In the genomic region with DNA sequence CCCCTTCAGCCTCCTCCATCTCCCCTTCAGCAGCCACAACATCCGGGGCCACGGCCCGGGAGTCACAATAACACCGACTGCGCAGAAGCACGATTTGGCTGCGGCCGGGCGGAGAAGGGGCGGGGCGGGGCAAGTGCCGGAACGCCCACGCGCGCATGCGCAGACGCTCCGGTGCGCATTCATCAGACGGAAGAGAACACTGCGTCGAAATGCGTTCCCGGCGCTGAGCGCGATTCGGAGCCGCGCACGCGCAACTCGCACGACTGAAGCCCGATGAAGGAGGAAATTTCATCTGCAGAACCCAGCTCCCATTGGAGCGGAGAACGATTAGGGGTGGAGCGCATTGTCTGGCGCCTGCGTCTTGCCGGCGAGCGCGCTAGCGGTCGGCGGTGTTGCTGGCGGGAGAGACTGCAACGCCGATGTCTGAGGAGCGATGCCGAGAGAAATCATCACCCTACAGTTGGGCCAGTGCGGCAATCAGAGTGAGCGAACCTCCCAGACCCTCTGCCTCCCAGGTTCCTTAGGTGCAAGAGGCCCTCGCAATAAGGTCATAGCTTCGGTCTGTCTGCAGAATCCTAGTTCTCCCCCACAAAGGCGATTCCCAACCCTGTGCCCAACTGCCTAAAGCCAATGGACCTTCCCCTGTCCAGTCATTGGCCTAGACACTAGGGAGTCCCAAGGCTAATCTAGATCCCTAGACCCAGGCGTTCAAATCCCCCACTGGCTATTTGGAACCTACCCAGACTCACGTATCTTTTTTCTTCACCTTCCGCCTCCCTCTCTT, we compare ENCODE assay signal across 8 mouse cellular contexts. TPM values are rescaled to one million over a fixed set of nuclear protein-coding genes. Genes with fewer than 3 reads are reported as not detected.
DNase-seq lines count a peak whose midpoint lies in the region; ATAC-seq and TF ChIP-seq lines count a peak whose summit lies in the region.

A gene (minus strand): TSS at position 133 of the 784 bp plus-strand sequence.
A gene (plus strand): TSS at position 178 of the 784 bp plus-strand sequence.

- H3K9ac ChIP-seq in embryonic facial prominence, embryonic 14.5 days (ENCODE audit: low read depth, low read length) = peak within 1 kb of the TSS; percentile 86
- peak within 1 kb of the TSS; percentile 91 for H3K9ac ChIP-seq in heart, adult 2 months (ENCODE audit: low read depth, low read length)
- H3K9ac ChIP-seq in limb, embryonic 13.5 days = peak within 1 kb of the TSS; percentile 89
- H3K9ac ChIP-seq in midbrain, embryonic 16.5 days (ENCODE audit: low read depth, low read length) = peak within 1 kb of the TSS; percentile 97

- 0 out of 2 replicates have a peak, but pooled peaks have one; percentile 0 for TF ChIP-seq CTCF in heart, adult 2 months (IDR thresholded peaks at IDR 0.05)

- no peaks in the 10 kb centered on the region for H3K9me3 ChIP-seq in embryonic facial prominence, embryonic 14.5 days (ENCODE audit: control insufficient read depth, low read length)
- H3K9me3 ChIP-seq in limb, embryonic 13.5 days = no peaks in the 10 kb centered on the region
- H3K9me3 ChIP-seq in midbrain, embryonic 16.5 days (replicated peaks; ENCODE audit: control insufficient read depth, low read length, poor library complexity, severe bottlenecking) = no peaks in the 10 kb centered on the region

- peak; percentile 94 for TF ChIP-seq POLR2A in heart, adult 2 months (IDR thresholded peaks at IDR 0.05; ENCODE audit: insufficient read depth, low read depth, low read length)

- peak within 1 kb of the TSS; percentile 91 for H3K4me2 ChIP-seq in embryonic facial prominence, embryonic 14.5 days (ENCODE audit: low read depth, low read length)
- H3K4me2 ChIP-seq in limb, embryonic 13.5 days (replicated peaks) = peak within 1 kb of the TSS; percentile 97
- H3K4me2 ChIP-seq in midbrain, embryonic 16.5 days (ENCODE audit: low read length) = peak within 1 kb of the TSS; percentile 99

- H3K27ac ChIP-seq in embryonic facial prominence, embryonic 14.5 days (replicated peaks; ENCODE audit: low read depth, low read length) = peak within 1 kb of the TSS; percentile 88
- H3K27ac ChIP-seq in heart, adult 2 months = peak within 1 kb of the TSS; percentile 98
- H3K27ac ChIP-seq in limb, embryonic 13.5 days = peak within 1 kb of the TSS; percentile 88
- H3K27ac ChIP-seq in midbrain, embryonic 16.5 days (ENCODE audit: low read length) = peak within 1 kb of the TSS; percentile 91

- no peaks in the 10 kb centered on the region for H3K27me3 ChIP-seq in embryonic facial prominence, embryonic 14.5 days (replicated peaks; ENCODE audit: control insufficient read depth, insufficient read depth, low read length)
- H3K27me3 ChIP-seq in heart, adult 2 months (ENCODE audit: control insufficient read depth, insufficient read depth, low read length) = no peaks in the 10 kb centered on the region
- H3K27me3 ChIP-seq in limb, embryonic 13.5 days = no peaks in the 10 kb centered on the region
- no peaks in the 10 kb centered on the region for H3K27me3 ChIP-seq in midbrain, embryonic 16.5 days (ENCODE audit: control insufficient read depth, insufficient read depth, low read depth, low read length)

- WGBS in embryonic facial prominence, embryonic 14.5 days = under 1% methylated on average over 43 of the region's 61 CpGs
- under 1% methylated on average over 61 of the region's 61 CpGs for WGBS in heart, adult 2 months
- WGBS in limb, embryonic 13.5 days = under 1% methylated on average over 61 of the region's 61 CpGs
- WGBS in midbrain, embryonic 16.5 days = under 1% methylated on average over 61 of the region's 61 CpGs

- no peak; the same call in 1 of the 2 replicates for TF ChIP-seq EP300 in heart, adult 2 months (IDR thresholded peaks at IDR 0.05; ENCODE audit: insufficient read depth, low read depth, low read length)

- intact Hi-C loops in heart, adult 2 months (cut with DNase I) = loop anchor here (2.0 kb wide), 3 partner anchors 23 to 55 kb away; a partner anchor contains a TSS

- peaks cover 18% of the 10 kb centered on the region for H3K4me1 ChIP-seq in embryonic facial prominence, embryonic 14.5 days (ENCODE audit: control insufficient read depth, insufficient read depth, low read length)
- H3K4me1 ChIP-seq in heart, adult 2 months (ENCODE audit: control insufficient read depth, insufficient read depth, low read length) = peaks cover 7% of the 10 kb centered on the region
- peaks cover 35% of the 10 kb centered on the region for H3K4me1 ChIP-seq in limb, embryonic 13.5 days
- H3K4me1 ChIP-seq in midbrain, embryonic 16.5 days (ENCODE audit: control insufficient read depth, insufficient read depth, low read length) = peaks cover 37% of the 10 kb centered on the region

- peak within 1 kb of the TSS; percentile 91 for H3K4me3 ChIP-seq in embryonic facial prominence, embryonic 14.5 days (ENCODE audit: low read depth, low read length)
- H3K4me3 ChIP-seq in heart, adult 2 months = peak within 1 kb of the TSS; percentile 72
- peak within 1 kb of the TSS; percentile 63 for H3K4me3 ChIP-seq in limb, embryonic 13.5 days
- peak within 1 kb of the TSS; percentile 89 for H3K4me3 ChIP-seq in midbrain, embryonic 16.5 days (ENCODE audit: low read depth, low read length)

- ATAC-seq in embryonic facial prominence, embryonic 14.5 days (ENCODE audit: low read depth) = peak; percentile 97
- peak; percentile 96 for ATAC-seq in limb, embryonic 13.5 days (ENCODE audit: low FRiP score, low read depth)
- peak; percentile 96 for ATAC-seq in midbrain, embryonic 16.5 days

- peaks cover 29% of the 10 kb centered on the region; the same call in 1 of the 2 replicates for H3K36me3 ChIP-seq in embryonic facial prominence, embryonic 14.5 days (ENCODE audit: control insufficient read depth, insufficient read depth, low read length)
- peaks cover 15% of the 10 kb centered on the region for H3K36me3 ChIP-seq in heart, adult 2 months (ENCODE audit: control insufficient read depth, insufficient read depth, low read length)
- peaks cover 36% of the 10 kb centered on the region for H3K36me3 ChIP-seq in limb, embryonic 13.5 days
- peaks cover 13% of the 10 kb centered on the region; the same call in 1 of the 2 replicates for H3K36me3 ChIP-seq in midbrain, embryonic 16.5 days (ENCODE audit: control insufficient read depth, insufficient read depth, low read length)

- peak; percentile 99 for DNase-seq in 3T3-L1 (ENCODE audit: low read depth, low spot score)
- DNase-seq in adrenal gland, postnatal 4 days (ENCODE audit: low spot score in 2 of 2) = peak; percentile 96 to 99
- peak; percentile 99 for DNase-seq in embryonic facial prominence, embryonic 14.5 days (ENCODE audit: low spot score)
- peak; percentile 99 for DNase-seq in heart, adult 2 months
- DNase-seq in kidney, adult 8-10 months = peak; percentile 98 to 99
- peak; percentile 98 to 99 for DNase-seq in spleen, postnatal 10 days (ENCODE audit: low spot score in 2 of 2)

- H3K79me2 ChIP-seq in heart, adult 2 months (replicated peaks; ENCODE audit: control insufficient read depth, insufficient read depth, low read length) = peaks cover 4% of the 10 kb centered on the region; the same call in 1 of the 2 replicates

RNA-seq across cellular contexts. Expression of the first gene that starts in this region (rescaled TPM):
- 10 to 100 TPM; 51.8 to 52.6 TPM for total RNA-seq in adrenal gland, postnatal 4 days (2021)
- polyA plus RNA-seq in embryonic facial prominence, embryonic 14.5 days (2014; fragmentation: Nextera tagmentation; extraction: Ambion mirVana) = 10.4 and 12.1 TPM in 2 replicates
- 10 to 100 TPM; 28.5 to 31.0 TPM for total RNA-seq in heart, adult 2 months (2021)
- 31.8 and 53.1 TPM in 2 replicates for polyA plus RNA-seq in heart, adult 2 months (2012; rRNA removed)
- polyA plus RNA-seq in limb, embryonic 13.5 days (2015; fragmentation: Nextera tagmentation; extraction: Ambion mirVana) = 18.7 and 20.3 TPM in 2 replicates
- polyA plus RNA-seq in midbrain, embryonic 16.5 days (2015; fragmentation: Nextera tagmentation; extraction: Ambion mirVana) = 24.4 and 25.4 TPM in 2 replicates

RNA-seq across cellular contexts. Expression of the second gene that starts in this region (rescaled TPM):
- total RNA-seq in adrenal gland, postnatal 4 days (2021) = 10 to 100 TPM; 42.0 to 42.6 TPM
- polyA plus RNA-seq in embryonic facial prominence, embryonic 14.5 days (2014; fragmentation: Nextera tagmentation; extraction: Ambion mirVana) = 55.7 and 60.2 TPM in 2 replicates
- 10 to 100 TPM; 22.7 to 23.6 TPM for total RNA-seq in heart, adult 2 months (2021)
- polyA plus RNA-seq in heart, adult 2 months (2012; rRNA removed) = 14.2 and 17.2 TPM in 2 replicates
- 70.5 and 71.1 TPM in 2 replicates for polyA plus RNA-seq in limb, embryonic 13.5 days (2015; fragmentation: Nextera tagmentation; extraction: Ambion mirVana)
- polyA plus RNA-seq in midbrain, embryonic 16.5 days (2015; fragmentation: Nextera tagmentation; extraction: Ambion mirVana) = 72.6 and 75.0 TPM in 2 replicates

Comparison
In these comparisons a context has a peak if more than half of its experiments do, and no peak if none do; other contexts are left out.
1. Peak in every context shown above with its lines: DNase-seq, ATAC-seq, H3K4me3 ChIP-seq and H3K27ac ChIP-seq.